Mouse (Mus musculus) limb, embryonic 13.5 days (tissue): ENCODE measurements around the gene Tmem254c. TPM values are rescaled to one million over a fixed set of nuclear protein-coding genes. Genes with fewer than 3 reads are reported as not detected.
"Not testable (repeated sequence)": the region's sequence is repeated elsewhere in the genome, so short reads cannot be mapped to it uniquely, and the experiment has no call there.

Experiments used
- ATAC-seq: fragments of 200-750 bp; cut with Nextera tagmentation; 2 replicates; pipeline ENCODE4 v1.8.0; 2017; ENCODE audit warnings: low read depth, moderate number of reproducible peaks, moderate TSS enrichment; ENCODE audit not compliant: low FRiP score
- H3K27ac ChIP-seq: fragments of 300-500 bp; sonication (generic); 2 replicates; pipeline ENCODE4 v1.5.1; 2015; ENCODE audit warnings: inconsistent platforms, mild to moderate bottlenecking, moderate library complexity
- H3K27me3 ChIP-seq: fragments of 300-500 bp; sonication (generic); 2 replicates; pipeline ENCODE4 v1.6.1; 2015; ENCODE audit warnings: mild to moderate bottlenecking, inconsistent platforms
- H3K36me3 ChIP-seq: fragments of 300-500 bp; sonication (generic); 2 replicates; pipeline ENCODE4 v1.6.1; 2015; ENCODE audit warnings: inconsistent platforms, mild to moderate bottlenecking, moderate library complexity
- H3K4me1 ChIP-seq: fragments of 300-500 bp; sonication (generic); 2 replicates; pipeline ENCODE4 v1.6.1; 2015; ENCODE audit warnings: inconsistent platforms
- H3K4me2 ChIP-seq: fragments of 300-500 bp; sonication (generic); replicated peaks from 2 replicates; pipeline ENCODE4 v1.6.1; 2015; ENCODE audit warnings: inconsistent platforms, mild to moderate bottlenecking, moderate library complexity
- H3K4me3 ChIP-seq: fragments of 300-500 bp; sonication (generic); 2 replicates; pipeline ENCODE4 v1.5.1; 2015; ENCODE audit warnings: moderate library complexity, mild to moderate bottlenecking, inconsistent platforms
- H3K9ac ChIP-seq: fragments of 300-500 bp; sonication (generic); 2 replicates; pipeline ENCODE4 v1.6.1; 2015; ENCODE audit warnings: mild to moderate bottlenecking, inconsistent platforms
- H3K9me3 ChIP-seq: fragments of 300-500 bp; sonication (generic); 2 replicates; pipeline ENCODE4 v1.6.1; 2016; ENCODE audit warnings: inconsistent platforms
- WGBS: fragments of 180-500 bp; shearing (Covaris S2); methylation state at CpG from one replicate; pipeline ENCODE4 v1.1.7; 2015; 5-methylcytosine and 5-hydroxymethylcytosine counted together
- polyA plus RNA-seq: library from polyadenylated mRNA; unstranded; fragments of >200 nt; fragmentation: Nextera tagmentation; extraction: Ambion mirVana; gene quantifications from 2 replicates; pipeline ENCODE4 v1.2.1, GENCODE M21; 2015

Gene Tmem254c
- 27.6 and 30.3 TPM in 2 replicates for polyA plus RNA-seq

GRCm38 (mm10) chr14:26067325-26067633 lies at the start of gene Tmem254c:
Gene Tmem254c (minus strand): TSS chr14:26067355.
- WGBS: no CpG with 5 or more reads among the region's 10 CpGs
- not testable (repeated sequence) for H3K27me3 ChIP-seq, H3K27ac ChIP-seq, H3K36me3 ChIP-seq, H3K4me3 ChIP-seq, H3K4me1 ChIP-seq, H3K9me3 ChIP-seq, H3K4me2 ChIP-seq, H3K9ac ChIP-seq
- peak; percentile 72; the same call in 1 of the 2 replicates for ATAC-seq

GRCm38 (mm10) chr14:26097622-26098021 lies 30.5 kb upstream of the Tmem254c start:
- not testable (repeated sequence) for H3K27ac ChIP-seq, H3K4me2 ChIP-seq, H3K4me1 ChIP-seq, H3K9ac ChIP-seq, H3K4me3 ChIP-seq, ATAC-seq, H3K9me3 ChIP-seq, H3K36me3 ChIP-seq, H3K27me3 ChIP-seq
- no CpG with 5 or more reads among the region's 3 CpGs for WGBS

- WGBS: no CpG with 5 or more reads among the region's 1 CpGs
- ATAC-seq, H3K36me3 ChIP-seq, H3K27ac ChIP-seq, H3K4me2 ChIP-seq, H3K4me1 ChIP-seq, H3K4me3 ChIP-seq, H3K9me3 ChIP-seq, H3K9ac ChIP-seq, H3K27me3 ChIP-seq: not testable (repeated sequence)
Measured at GRCm38 (mm10) chr14:26081997-26082396, 14.8 kb upstream of the Tmem254c start, which contains the start of gene Cphx3. Gene Cphx3 (plus strand): TSS chr14:26082297.

GRCm38 (mm10) chr14:26081216-26081615 lies 14.1 kb upstream of the Tmem254c start, which contains the start of gene Cphx2:
Gene Cphx2 (plus strand): TSS chr14:26081516.
- H3K4me3 ChIP-seq, H3K4me1 ChIP-seq, ATAC-seq, H3K4me2 ChIP-seq, H3K27ac ChIP-seq, H3K9ac ChIP-seq, H3K27me3 ChIP-seq, H3K9me3 ChIP-seq, H3K36me3 ChIP-seq: not testable (repeated sequence)
- WGBS: no CpG with 5 or more reads among the region's 6 CpGs

- not testable (repeated sequence) for H3K27me3 ChIP-seq, H3K27ac ChIP-seq, H3K9ac ChIP-seq, H3K4me3 ChIP-seq, H3K36me3 ChIP-seq, H3K4me2 ChIP-seq, H3K9me3 ChIP-seq, H3K4me1 ChIP-seq, ATAC-seq
- WGBS: no CpG with 5 or more reads among the region's 5 CpGs
Measured at GRCm38 (mm10) chr14:26076620-26077390, 9.7 kb upstream of the Tmem254c start.

GRCm38 (mm10) chr14:26066574-26067324 lies 406 bp downstream of the Tmem254c start:
- H3K4me1 ChIP-seq, H3K4me3 ChIP-seq, H3K9ac ChIP-seq, H3K36me3 ChIP-seq, H3K4me2 ChIP-seq, H3K9me3 ChIP-seq, H3K27ac ChIP-seq, H3K27me3 ChIP-seq: not testable (repeated sequence)
- no CpG with 5 or more reads among the region's 44 CpGs for WGBS
- peak; percentile 61 for ATAC-seq

- H3K27me3 ChIP-seq, H3K9me3 ChIP-seq, H3K4me1 ChIP-seq, H3K36me3 ChIP-seq, H3K4me3 ChIP-seq, ATAC-seq, H3K4me2 ChIP-seq, H3K27ac ChIP-seq, H3K9ac ChIP-seq: not testable (repeated sequence)
- WGBS: no CpG with 5 or more reads among the region's 6 CpGs
Measured at GRCm38 (mm10) chr14:26059362-26059761, 7.8 kb downstream of the Tmem254c start.

GRCm38 (mm10) chr14:26058184-26058583 lies 9.0 kb downstream of the Tmem254c start:
- ATAC-seq, H3K9me3 ChIP-seq, H3K4me2 ChIP-seq, H3K27ac ChIP-seq, H3K4me3 ChIP-seq, H3K27me3 ChIP-seq, H3K36me3 ChIP-seq, H3K4me1 ChIP-seq, H3K9ac ChIP-seq: not testable (repeated sequence)
- WGBS: no CpG with 5 or more reads among the region's 3 CpGs

- WGBS: no CpG with 5 or more reads among the region's 9 CpGs
- H3K4me2 ChIP-seq, H3K27me3 ChIP-seq, H3K27ac ChIP-seq, H3K36me3 ChIP-seq, H3K9ac ChIP-seq, ATAC-seq, H3K4me3 ChIP-seq, H3K4me1 ChIP-seq, H3K9me3 ChIP-seq: not testable (repeated sequence)
Measured at GRCm38 (mm10) chr14:26048767-26049166, 18.4 kb downstream of the Tmem254c start.

GRCm38 (mm10) chr14:26047026-26047425 lies 20.1 kb downstream of the Tmem254c start:
- ATAC-seq, H3K4me2 ChIP-seq, H3K27ac ChIP-seq, H3K4me3 ChIP-seq, H3K9ac ChIP-seq, H3K36me3 ChIP-seq, H3K9me3 ChIP-seq, H3K4me1 ChIP-seq, H3K27me3 ChIP-seq: not testable (repeated sequence)
- no CpG with 5 or more reads among the region's 8 CpGs for WGBS

GRCm38 (mm10) chr14:26045007-26045406 lies 22.1 kb downstream of the Tmem254c start:
- H3K27me3 ChIP-seq, ATAC-seq, H3K9me3 ChIP-seq, H3K27ac ChIP-seq, H3K4me2 ChIP-seq, H3K36me3 ChIP-seq, H3K4me3 ChIP-seq, H3K4me1 ChIP-seq, H3K9ac ChIP-seq: not testable (repeated sequence)
- no CpG with 5 or more reads among the region's 5 CpGs for WGBS

- H3K36me3 ChIP-seq, H3K4me3 ChIP-seq, H3K27me3 ChIP-seq, H3K27ac ChIP-seq, ATAC-seq, H3K9me3 ChIP-seq, H3K9ac ChIP-seq, H3K4me2 ChIP-seq, H3K4me1 ChIP-seq: not testable (repeated sequence)
- WGBS: no CpG with 5 or more reads among the region's 26 CpGs
Measured at GRCm38 (mm10) chr14:26042611-26043010, 24.5 kb downstream of the Tmem254c start, which contains the start of gene Gm9780. Gene Gm9780 (minus strand): TSS chr14:26042711.
